Mouse (Mus musculus): ENCODE measurements at regions not wholly inside any gene's neighbourhood (a gene's known extent, or its start where the extent isn't known, plus 50 kb on each side); places are given as distances from the start of the nearest gene placed in this dataset.

- no peaks in the 10 kb centered on the region for H3K4me1 ChIP-seq (ENCODE audit: control insufficient read depth, insufficient read depth, low read length)
- no peak overlapping the region for H3K27ac ChIP-seq (replicated peaks; ENCODE audit: low read depth, low read length)
- WGBS = 61% methylated on average over 4 of the region's 4 CpGs
- H3K9ac ChIP-seq (ENCODE audit: low read length) = no peak overlapping the region
- no peak overlapping the region for H3K4me2 ChIP-seq (ENCODE audit: low read depth, severe bottlenecking)
- DNase-seq (ENCODE audit: low spot score) = no peak
- no peaks in the 10 kb centered on the region for H3K9me3 ChIP-seq (ENCODE audit: control insufficient read depth, low read length)
- H3K36me3 ChIP-seq (ENCODE audit: control insufficient read depth, insufficient read depth, low read length) = no peaks in the 10 kb centered on the region
- H3K4me3 ChIP-seq (ENCODE audit: low read depth, low read length) = no peak overlapping the region
- ATAC-seq (ENCODE audit: insufficient number of reproducible peaks, low FRiP score, low TSS enrichment, low read depth) = no peak
- H3K27me3 ChIP-seq (ENCODE audit: control insufficient read depth, insufficient read depth, low read length) = no peaks in the 10 kb centered on the region
Observed at GRCm38 (mm10) chr17:51407046-51407445, 227.9 kb upstream of the Tbc1d5 start.

GRCm38 (mm10) chr17:51405059-51405458 is 225.9 kb upstream of the Tbc1d5 start:
- no peaks in the 10 kb centered on the region for H3K9me3 ChIP-seq (ENCODE audit: control insufficient read depth, low read length)
- H3K27ac ChIP-seq (replicated peaks; ENCODE audit: low read depth, low read length) = no peak overlapping the region
- no peak for ATAC-seq (ENCODE audit: insufficient number of reproducible peaks, low FRiP score, low TSS enrichment, low read depth)
- H3K4me2 ChIP-seq (ENCODE audit: low read depth, severe bottlenecking) = no peak overlapping the region
- no peak overlapping the region for H3K4me3 ChIP-seq (ENCODE audit: low read depth, low read length)
- no peaks in the 10 kb centered on the region for H3K4me1 ChIP-seq (ENCODE audit: control insufficient read depth, insufficient read depth, low read length)
- 84% methylated on average over 3 of the region's 3 CpGs for WGBS
- DNase-seq (ENCODE audit: low spot score) = no peak
- no peaks in the 10 kb centered on the region for H3K36me3 ChIP-seq (ENCODE audit: control insufficient read depth, insufficient read depth, low read length)
- no peak overlapping the region for H3K9ac ChIP-seq (ENCODE audit: low read length)
- peaks cover 5% of the 10 kb centered on the region; the same call in 1 of the 2 replicates for H3K27me3 ChIP-seq (ENCODE audit: control insufficient read depth, insufficient read depth, low read length)

- Histone ChIP-seq H3K4me2 (ENCODE audit: low read depth, severe bottlenecking) (no peak overlapping the region), H3K9ac (ENCODE audit: low read length) (no peak overlapping the region), H3K27me3 (ENCODE audit: control insufficient read depth, insufficient read depth, low read length) (peaks cover 11% of the 10 kb centered on the region; the same call in 1 of the 2 replicates), H3K4me1 (ENCODE audit: control insufficient read depth, insufficient read depth, low read length) (no peaks in the 10 kb centered on the region), H3K9me3 (ENCODE audit: control insufficient read depth, low read length) (no peaks in the 10 kb centered on the region), H3K36me3 (ENCODE audit: control insufficient read depth, insufficient read depth, low read length) (no peaks in the 10 kb centered on the region), H3K4me3 (ENCODE audit: low read depth, low read length) (no peak overlapping the region), H3K27ac (replicated peaks; ENCODE audit: low read depth, low read length) (no peak overlapping the region)
- ATAC-seq (ENCODE audit: insufficient number of reproducible peaks, low FRiP score, low TSS enrichment, low read depth) (no peak), DNase-seq (ENCODE audit: low spot score) (no peak)
- 79% methylated on average over 7 of the region's 7 CpGs for WGBS
Observed at GRCm38 (mm10) chr17:51397973-51398372, 218.8 kb upstream of the Tbc1d5 start.

GRCm38 (mm10) chr17:51393771-51394221 is 214.6 kb upstream of the Tbc1d5 start:
- H3K27me3 ChIP-seq (ENCODE audit: control insufficient read depth, insufficient read depth, low read length) = peaks cover 4% of the 10 kb centered on the region; the same call in 1 of the 2 replicates
- no peaks in the 10 kb centered on the region for H3K9me3 ChIP-seq (ENCODE audit: control insufficient read depth, low read length)
- H3K4me1 ChIP-seq (ENCODE audit: control insufficient read depth, insufficient read depth, low read length) = no peaks in the 10 kb centered on the region
- ATAC-seq (ENCODE audit: insufficient number of reproducible peaks, low FRiP score, low TSS enrichment, low read depth) (no peak), DNase-seq (ENCODE audit: low spot score) (no peak)
- H3K36me3 ChIP-seq (ENCODE audit: control insufficient read depth, insufficient read depth, low read length) = no peaks in the 10 kb centered on the region
- 74% methylated on average over 11 of the region's 11 CpGs for WGBS
- no peak overlapping the region for H3K4me2 ChIP-seq (ENCODE audit: low read depth, severe bottlenecking)
- no peak overlapping the region for H3K9ac ChIP-seq (ENCODE audit: low read length)
- no peak overlapping the region for H3K4me3 ChIP-seq (ENCODE audit: low read depth, low read length)
- no peak overlapping the region for H3K27ac ChIP-seq (replicated peaks; ENCODE audit: low read depth, low read length)

GRCm38 (mm10) chr17:51391871-51392270 is 212.7 kb upstream of the Tbc1d5 start:
- Histone ChIP-seq H3K9me3 (ENCODE audit: control insufficient read depth, low read length) (no peaks in the 10 kb centered on the region), H3K4me3 (ENCODE audit: low read depth, low read length) (no peak overlapping the region), H3K9ac (ENCODE audit: low read length) (no peak overlapping the region), H3K4me1 (ENCODE audit: control insufficient read depth, insufficient read depth, low read length) (no peaks in the 10 kb centered on the region), H3K4me2 (ENCODE audit: low read depth, severe bottlenecking) (no peak overlapping the region), H3K27me3 (ENCODE audit: control insufficient read depth, insufficient read depth, low read length) (peaks cover 2% of the 10 kb centered on the region; the same call in 1 of the 2 replicates), H3K36me3 (ENCODE audit: control insufficient read depth, insufficient read depth, low read length) (no peaks in the 10 kb centered on the region), H3K27ac (replicated peaks; ENCODE audit: low read depth, low read length) (no peak overlapping the region)
- 91% methylated on average over 10 of the region's 10 CpGs for WGBS
- ATAC-seq (ENCODE audit: insufficient number of reproducible peaks, low FRiP score, low TSS enrichment, low read depth) (no peak), DNase-seq (ENCODE audit: low spot score) (no peak)

- ATAC-seq (ENCODE audit: insufficient number of reproducible peaks, low FRiP score, low TSS enrichment, low read depth) (no peak), DNase-seq (ENCODE audit: low spot score) (no peak)
- Histone ChIP-seq H3K36me3 (ENCODE audit: control insufficient read depth, insufficient read depth, low read length) (no peaks in the 10 kb centered on the region), H3K27me3 (ENCODE audit: control insufficient read depth, insufficient read depth, low read length) (no peaks in the 10 kb centered on the region), H3K4me2 (ENCODE audit: low read depth, severe bottlenecking) (no peak overlapping the region), H3K27ac (replicated peaks; ENCODE audit: low read depth, low read length) (no peak overlapping the region), H3K4me3 (ENCODE audit: low read depth, low read length) (no peak overlapping the region), H3K9ac (ENCODE audit: low read length) (no peak overlapping the region), H3K4me1 (ENCODE audit: control insufficient read depth, insufficient read depth, low read length) (no peaks in the 10 kb centered on the region), H3K9me3 (ENCODE audit: control insufficient read depth, low read length) (no peaks in the 10 kb centered on the region)
- 91% methylated on average over 6 of the region's 6 CpGs for WGBS
Observed at GRCm38 (mm10) chr17:51382552-51382951, 203.4 kb upstream of the Tbc1d5 start.

- Histone ChIP-seq H3K4me2 (ENCODE audit: low read depth, severe bottlenecking) (no peak overlapping the region), H3K9me3 (ENCODE audit: control insufficient read depth, low read length) (no peaks in the 10 kb centered on the region), H3K4me3 (ENCODE audit: low read depth, low read length) (no peak overlapping the region), H3K9ac (ENCODE audit: low read length) (no peak overlapping the region), H3K36me3 (ENCODE audit: control insufficient read depth, insufficient read depth, low read length) (no peaks in the 10 kb centered on the region), H3K27me3 (ENCODE audit: control insufficient read depth, insufficient read depth, low read length) (no peaks in the 10 kb centered on the region), H3K4me1 (ENCODE audit: control insufficient read depth, insufficient read depth, low read length) (peaks cover 4% of the 10 kb centered on the region; the same call in 1 of the 2 replicates), H3K27ac (replicated peaks; ENCODE audit: low read depth, low read length) (no peak overlapping the region)
- WGBS = 55% methylated on average over 7 of the region's 7 CpGs
- DNase-seq (ENCODE audit: low spot score) = no peak
- no peak for ATAC-seq (ENCODE audit: insufficient number of reproducible peaks, low FRiP score, low TSS enrichment, low read depth)
Observed at GRCm38 (mm10) chr17:51371937-51372479, 192.9 kb upstream of the Tbc1d5 start.

GRCm38 (mm10) chr17:51370990-51371389 is 191.8 kb upstream of the Tbc1d5 start:
- Histone ChIP-seq H3K36me3 (ENCODE audit: control insufficient read depth, insufficient read depth, low read length) (no peaks in the 10 kb centered on the region), H3K27me3 (ENCODE audit: control insufficient read depth, insufficient read depth, low read length) (no peaks in the 10 kb centered on the region), H3K27ac (replicated peaks; ENCODE audit: low read depth, low read length) (no peak overlapping the region), H3K4me1 (ENCODE audit: control insufficient read depth, insufficient read depth, low read length) (peaks cover 4% of the 10 kb centered on the region; the same call in 1 of the 2 replicates), H3K9me3 (ENCODE audit: control insufficient read depth, low read length) (no peaks in the 10 kb centered on the region), H3K4me2 (ENCODE audit: low read depth, severe bottlenecking) (no peak overlapping the region), H3K9ac (ENCODE audit: low read length) (no peak overlapping the region), H3K4me3 (ENCODE audit: low read depth, low read length) (no peak overlapping the region)
- DNase-seq (ENCODE audit: low spot score) = no peak
- ATAC-seq (ENCODE audit: insufficient number of reproducible peaks, low FRiP score, low TSS enrichment, low read depth) = no peak
- WGBS = 91% methylated on average over 7 of the region's 7 CpGs

- peak; percentile 32 for DNase-seq (ENCODE audit: low spot score)
- Histone ChIP-seq H3K4me1 (ENCODE audit: control insufficient read depth, insufficient read depth, low read length) (peaks cover 4% of the 10 kb centered on the region; the same call in 1 of the 2 replicates), H3K27ac (replicated peaks; ENCODE audit: low read depth, low read length) (no peak overlapping the region), H3K9ac (ENCODE audit: low read length) (no peak overlapping the region), H3K4me3 (ENCODE audit: low read depth, low read length) (no peak overlapping the region), H3K36me3 (ENCODE audit: control insufficient read depth, insufficient read depth, low read length) (no peaks in the 10 kb centered on the region), H3K9me3 (ENCODE audit: control insufficient read depth, low read length) (no peaks in the 10 kb centered on the region), H3K4me2 (ENCODE audit: low read depth, severe bottlenecking) (peak overlapping the region; percentile 12; the same call in 1 of the 2 replicates), H3K27me3 (ENCODE audit: control insufficient read depth, insufficient read depth, low read length) (no peaks in the 10 kb centered on the region)
- 31% methylated on average over 9 of the region's 9 CpGs for WGBS
- no peak; the same call in 1 of the 2 replicates for ATAC-seq (ENCODE audit: insufficient number of reproducible peaks, low FRiP score, low TSS enrichment, low read depth)
Observed at GRCm38 (mm10) chr17:51370085-51370484, 190.9 kb upstream of the Tbc1d5 start.
